Mouse (Mus musculus) bone marrow macrophage, adult 2 months (primary cell): ENCODE measurements around the gene 4931422A03Rik. TPM values are rescaled to one million over a fixed set of nuclear protein-coding genes. Genes with fewer than 3 reads are reported as not detected.

ENCODE experiments used
- H3K27ac ChIP-seq: 2 replicates; pipeline ENCODE4 v1.5.1; 2012; ENCODE audit warnings: low read depth, low read length; ENCODE audit not compliant: insufficient read depth
- H3K4me1 ChIP-seq: 2 replicates; pipeline ENCODE4 v1.6.1; 2012; ENCODE audit warnings: low read length; ENCODE audit not compliant: control insufficient read depth, insufficient read depth
- H3K4me3 ChIP-seq: 2 replicates; pipeline ENCODE4 v1.5.1; 2012; ENCODE audit warnings: mild to moderate bottlenecking, low read length, moderate library complexity; ENCODE audit not compliant: insufficient read depth
- CTCF ChIP-seq: IDR thresholded peaks from 2 replicates; pipeline ENCODE4 v1.5.1; 2012; ENCODE audit warnings: low read depth, mild to moderate bottlenecking, low read length, moderate library complexity
- POLR2A ChIP-seq: IDR thresholded peaks from 2 replicates; pipeline ENCODE4 v1.6.1; 2012; ENCODE audit warnings: mild to moderate bottlenecking, low read depth, low read length, borderline replicate concordance
- polyA plus RNA-seq: library from polyadenylated mRNA; stranded (reverse); fragments of >200 nt; gene quantifications from 2 replicates; pipeline ENCODE4 v1.2.4, GENCODE M21; 2012; ENCODE audit not compliant: missing spikeins, insufficient read depth, insufficient read length

Gene 4931422A03Rik
- polyA plus RNA-seq, 1 experiment, result not detected

DNA sequence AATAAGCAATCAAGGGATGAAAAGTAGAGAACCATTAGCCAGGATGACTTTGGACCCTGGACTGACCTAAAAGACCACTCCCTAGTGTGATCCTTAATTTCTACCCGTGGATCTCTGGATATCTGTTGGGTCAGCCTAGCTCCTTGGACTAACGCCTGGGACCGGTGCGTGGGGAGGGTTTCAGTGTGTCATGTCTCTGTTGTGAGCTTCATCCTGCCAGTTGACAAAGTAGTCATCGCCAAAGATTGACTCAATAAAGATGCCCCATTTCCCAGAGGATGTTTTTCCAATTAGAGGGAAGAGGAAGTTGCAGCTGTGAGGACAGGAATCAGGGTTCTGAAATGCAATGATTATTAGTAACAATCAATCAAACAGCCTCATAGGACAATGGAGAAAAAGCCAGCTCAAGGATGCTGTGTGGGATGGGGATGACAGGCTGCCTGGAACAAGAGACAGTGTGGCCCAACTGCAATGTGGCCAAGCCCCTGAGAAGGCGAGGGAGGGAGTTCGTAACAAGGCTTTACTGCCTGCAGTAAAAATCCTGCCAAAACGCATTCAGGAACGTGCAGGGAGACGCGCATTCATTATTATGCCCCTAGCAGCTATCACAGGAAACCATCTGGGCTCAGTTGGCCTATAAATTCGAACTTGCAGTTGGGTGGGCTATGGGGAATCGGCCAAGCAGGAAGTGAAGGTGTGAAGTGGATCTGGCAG, 97.7 kb downstream of the 4931422A03Rik start:
- no peak for TF ChIP-seq POLR2A
- no peak for TF ChIP-seq CTCF
- peaks cover 27% of the 10 kb centered on the region for H3K4me1 ChIP-seq

DNA sequence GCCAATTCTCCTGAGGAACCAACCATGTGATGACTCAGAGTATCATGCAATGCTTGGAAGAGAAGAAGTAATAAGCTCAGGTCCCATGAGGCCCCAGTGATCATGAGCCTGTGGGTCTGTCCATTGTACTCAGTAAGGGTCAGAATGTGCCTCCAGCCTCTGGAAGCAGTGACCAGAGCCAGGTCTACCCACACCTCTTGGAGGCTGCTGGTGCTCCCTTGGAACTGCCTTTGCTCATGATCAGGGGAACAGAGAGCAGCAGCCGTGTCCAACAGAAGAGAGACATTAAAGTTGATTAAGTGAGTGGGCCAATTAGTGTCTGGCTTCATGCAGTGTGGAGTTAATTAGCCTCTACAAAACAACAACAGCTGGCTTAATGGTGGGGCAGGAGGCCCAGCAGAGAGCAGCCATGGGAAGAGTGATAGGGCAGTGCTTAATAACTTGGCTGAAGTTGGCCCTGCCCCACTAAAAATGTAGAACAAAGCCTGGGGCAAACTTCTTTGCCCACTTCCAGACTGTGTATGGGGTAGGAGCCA, 100.5 kb downstream of the 4931422A03Rik start:
- peaks cover 14% of the 10 kb centered on the region for H3K4me1 ChIP-seq
- H3K27ac ChIP-seq, result peak overlapping the region; percentile 39
- TF ChIP-seq POLR2A (no peak), CTCF (no peak)
- no peak overlapping the region for H3K4me3 ChIP-seq

More for the DNA sequence above, 97.7 kb downstream of the 4931422A03Rik start:
- Histone ChIP-seq H3K4me3 (no peak overlapping the region), H3K27ac (no peak overlapping the region)

DNA sequence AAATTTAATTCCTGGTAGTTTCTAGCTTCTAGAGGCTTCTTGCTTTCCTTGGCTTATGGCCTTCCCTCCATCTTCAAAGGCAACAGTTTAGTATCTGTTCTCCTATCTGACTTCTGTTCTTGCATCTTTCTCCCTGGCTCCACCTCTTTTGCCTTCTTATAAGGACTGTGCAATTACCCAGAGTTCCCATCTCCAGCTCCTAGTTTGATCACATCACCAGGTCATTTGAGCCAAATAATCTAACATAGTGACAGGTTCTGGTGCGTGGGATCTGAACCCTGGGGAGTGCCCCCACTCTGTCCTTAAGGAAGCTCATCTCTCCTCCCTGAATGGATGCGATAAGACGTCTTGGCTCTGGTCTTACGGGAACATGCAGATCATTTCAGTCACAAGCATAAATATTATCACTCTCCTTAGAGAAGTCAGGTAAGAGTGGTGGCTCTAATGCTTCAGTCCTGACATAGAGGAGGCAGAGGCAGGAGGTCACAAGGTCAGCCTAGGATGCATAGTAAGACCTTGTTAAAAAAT, 101.5 kb downstream of the 4931422A03Rik start:
- no peak overlapping the region for H3K27ac ChIP-seq
- TF ChIP-seq POLR2A (no peak), CTCF (no peak)
- peaks cover 14% of the 10 kb centered on the region for H3K4me1 ChIP-seq
- no peak overlapping the region for H3K4me3 ChIP-seq

DNA sequence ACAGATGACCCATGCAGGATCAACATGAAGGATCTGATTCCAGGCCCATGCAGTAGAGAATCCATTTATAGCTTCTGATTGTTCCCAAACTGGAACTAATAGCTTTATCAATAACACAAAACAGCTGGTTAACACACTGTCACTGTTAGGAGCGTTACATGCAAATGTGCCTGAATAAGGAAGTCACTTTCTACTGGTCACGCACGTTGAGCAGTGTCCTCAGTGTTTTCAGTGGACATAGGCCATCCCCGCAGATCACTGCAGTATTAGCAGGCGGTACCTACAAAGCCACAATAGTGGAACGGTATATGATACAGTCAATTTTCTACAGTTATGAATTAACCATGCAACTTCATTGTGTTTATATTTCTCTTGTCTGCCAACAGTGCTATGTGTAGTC, 108.7 kb downstream of the 4931422A03Rik start:
- H3K4me3 ChIP-seq, result no peak overlapping the region
- no peak for TF ChIP-seq CTCF
- no peak for TF ChIP-seq POLR2A
- no peak overlapping the region for H3K27ac ChIP-seq
- H3K4me1 ChIP-seq, result peaks cover 7% of the 10 kb centered on the region; the same call in 1 of the 2 replicates

DNA sequence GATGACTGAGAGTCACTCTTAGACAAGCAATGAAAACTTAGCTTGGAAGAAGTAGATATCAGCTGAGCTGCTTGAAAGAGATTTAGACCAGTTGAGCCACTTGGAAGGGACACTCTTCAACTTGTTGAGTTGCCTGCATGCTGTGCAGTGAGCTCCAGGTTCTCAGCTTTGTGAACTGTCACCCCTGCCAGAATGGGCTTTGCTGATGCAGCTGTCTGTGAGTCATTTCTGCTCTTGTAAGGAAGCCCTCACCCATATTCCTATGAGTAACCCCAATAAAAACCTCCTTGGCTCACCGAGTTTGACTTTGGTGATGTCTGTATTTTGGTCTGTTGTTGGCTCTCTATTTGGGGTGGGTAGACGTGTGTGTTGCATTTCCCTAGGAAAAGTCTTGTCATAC, 109.8 kb downstream of the 4931422A03Rik start:
- TF ChIP-seq POLR2A (no peak), CTCF (no peak)
- Histone ChIP-seq H3K4me3 (no peak overlapping the region), H3K27ac (no peak overlapping the region), H3K4me1 (peaks cover 7% of the 10 kb centered on the region; the same call in 1 of the 2 replicates)

DNA sequence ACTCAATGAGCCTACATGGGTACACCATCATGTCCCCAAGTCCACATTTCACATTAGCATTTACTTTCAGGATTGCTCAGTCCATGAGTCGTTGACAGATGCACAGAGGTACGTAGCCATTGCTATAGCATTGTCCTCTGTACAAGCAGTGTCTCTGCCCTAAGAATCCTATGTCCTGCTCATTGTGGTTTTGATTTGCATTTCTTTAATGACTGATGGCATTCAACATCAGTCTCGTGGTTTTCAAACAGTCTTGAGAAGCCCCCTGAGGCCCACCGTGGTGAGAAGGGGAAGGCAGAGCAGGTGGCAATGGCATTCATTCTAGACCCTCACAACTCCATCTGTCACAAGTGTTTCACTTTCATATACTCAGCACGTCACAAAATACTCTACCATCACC, 110.8 kb downstream of the 4931422A03Rik start:
- no peak overlapping the region for H3K27ac ChIP-seq

More for the DNA sequence above, 110.8 kb downstream of the 4931422A03Rik start:
- TF ChIP-seq CTCF (no peak), POLR2A (no peak)
- H3K4me3 ChIP-seq, result no peak overlapping the region
- H3K4me1 ChIP-seq, result peaks cover 7% of the 10 kb centered on the region; the same call in 1 of the 2 replicates

Other genes starting within 250 kb of the 4931422A03Rik start
- 183 and 206 TPM in 2 replicates for gene Caprin1, start 230.7 kb downstream of the 4931422A03Rik start, polyA plus RNA-seq
- 281 and 284 TPM in 2 replicates for gene Lmo2, start 70.4 kb downstream of the 4931422A03Rik start, polyA plus RNA-seq
- 43.2 and 44.3 TPM in 2 replicates for gene Fbxo3, start 640 bp downstream of the 4931422A03Rik start, polyA plus RNA-seq
- gene Gm10912, start 37.5 kb upstream of the 4931422A03Rik start, polyA plus RNA-seq, result 0.66 TPM in 1 of 2 replicates, not detected in the other
- not detected in 2 replicates for gene Gm10799, start 40.2 kb upstream of the 4931422A03Rik start, polyA plus RNA-seq
- gene Cd59b, start 41.5 kb upstream of the 4931422A03Rik start, polyA plus RNA-seq, result 1.9 and 2.1 TPM in 2 replicates
- 16.3 and 17.4 TPM in 2 replicates for gene Cd59a, start 67.4 kb upstream of the 4931422A03Rik start, polyA plus RNA-seq
- gene A930018P22Rik, start 94.4 kb upstream of the 4931422A03Rik start, polyA plus RNA-seq, result not detected in 2 replicates